Mouse (Mus musculus): ENCODE data around the gene Duoxa1. TPM values are rescaled to one million over a fixed set of nuclear protein-coding genes. Genes with fewer than 3 reads are reported as not detected.

The Duoxa1 gene
- total and polyA plus RNA-seq, 3 experiments = not detected

DNA sequence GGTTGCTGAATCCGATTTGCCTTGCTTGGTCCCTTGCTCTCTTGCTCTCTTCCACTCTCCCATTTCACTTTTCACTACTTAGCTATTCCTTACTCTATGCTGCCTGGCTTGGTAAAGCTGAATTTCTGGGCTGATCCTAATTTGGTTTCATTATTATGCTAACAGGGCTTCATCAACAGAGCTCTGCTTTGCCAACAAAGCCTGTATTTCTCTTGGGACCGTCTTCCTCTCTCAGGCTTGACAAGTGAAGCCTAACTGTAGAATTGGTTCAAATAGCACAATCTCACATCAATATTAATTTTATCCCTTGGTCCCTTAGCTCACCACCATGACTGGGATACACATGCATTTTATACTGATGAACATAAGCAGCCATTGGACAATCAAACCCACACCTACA is 2.0 kb downstream of the Duoxa1 start (continued):
- TF ChIP-seq POLR2AphosphoS5 (IDR thresholded peaks at IDR 0.05; ENCODE audit: borderline replicate concordance, low read depth, low read length) (no peak), KAT2A (conservative IDR thresholded peaks at IDR 0.05; ENCODE audit: low read depth, low read length) (no peak)

- no peaks in the 10 kb centered on the region; the same call in 1 of the 2 replicates for H3K9me3 ChIP-seq (replicated peaks; ENCODE audit: insufficient read depth, low read length)
- H3K9ac ChIP-seq (ENCODE audit: control insufficient read depth, low read depth, low read length, poor library complexity, severe bottlenecking) = no peak overlapping the region
- peaks cover 0 to 5% of the 10 kb centered on the region in 2 experiments; a peak in 2 of 4 replicates for H3K27me3 ChIP-seq (ENCODE audit: control insufficient read depth in 1 of 2, insufficient read depth in 2 of 2, low read length in 2 of 2)
- H3K4me1 ChIP-seq (ENCODE audit: control insufficient read depth in 1 of 2, insufficient read depth in 2 of 2, low read length in 2 of 2) = 0 out of 4 replicates have a peak, but pooled peaks cover 0 to 2% of the 10 kb centered on the region in 2 experiments
- H3K27ac ChIP-seq (ENCODE audit: control insufficient read depth, low read depth, low read length) = no peak overlapping the region
- no peak overlapping the region for H3K4me3 ChIP-seq (ENCODE audit: control insufficient read depth in 1 of 2, insufficient read depth in 1 of 2, low read depth in 2 of 2, low read length in 2 of 2)
- no peaks in the 10 kb centered on the region for H3K79me2 ChIP-seq (ENCODE audit: control insufficient read depth, insufficient read depth, low read length, poor library complexity)
- no peak for TF ChIP-seq MAZ (IDR thresholded peaks at IDR 0.05; ENCODE audit: low read depth, low read length)
- TF ChIP-seq CTCF (IDR thresholded peaks at IDR 0.05 in 2 of 3, conservative IDR thresholded peaks at IDR 0.05 in 1 of 3; ENCODE audit: control insufficient read depth in 1 of 3, insufficient read depth in 1 of 3, low read depth in 2 of 3, low read length in 3 of 3, poor library complexity in 1 of 3, severe bottlenecking in 1 of 3) = peak in 1 of 3 experiments; percentile 36; a peak in 2 of 6 replicates
- TF ChIP-seq SMC3 (IDR thresholded peaks at IDR 0.05; ENCODE audit: low read depth, low read length) = peak; percentile 42
- peak; percentile 24 for TF ChIP-seq RAD21 (IDR thresholded peaks at IDR 0.05; ENCODE audit: low read depth, low read length)
- H3K36me3 ChIP-seq (ENCODE audit: control insufficient read depth in 1 of 2, insufficient read depth in 2 of 2, low read length in 2 of 2) = no peaks in the 10 kb centered on the region
- no peak for DNase-seq (ENCODE audit: low read depth, low spot score)
Observed at GRCm38 (mm10) chr2:122309647-122310046, 3.9 kb downstream of the Duoxa1 start.

- Histone ChIP-seq H3K79me2 (ENCODE audit: control insufficient read depth, insufficient read depth, low read length, poor library complexity) (no peaks in the 10 kb centered on the region), H3K4me1 (ENCODE audit: control insufficient read depth in 1 of 2, insufficient read depth in 2 of 2, low read length in 2 of 2) (no peaks in the 10 kb centered on the region), H3K27me3 (ENCODE audit: control insufficient read depth in 1 of 2, insufficient read depth in 2 of 2, low read length in 2 of 2) (peaks cover 0 to 5% of the 10 kb centered on the region in 2 experiments; a peak in 3 of 4 replicates), H3K4me3 (ENCODE audit: control insufficient read depth in 1 of 2, insufficient read depth in 1 of 2, low read depth in 2 of 2, low read length in 2 of 2) (no peak overlapping the region), H3K9ac (ENCODE audit: control insufficient read depth, low read depth, low read length, poor library complexity, severe bottlenecking) (no peak overlapping the region), H3K27ac (ENCODE audit: control insufficient read depth, low read depth, low read length) (no peak overlapping the region), H3K36me3 (ENCODE audit: control insufficient read depth in 1 of 2, insufficient read depth in 2 of 2, low read length in 2 of 2) (no peaks in the 10 kb centered on the region), H3K9me3 (replicated peaks; ENCODE audit: insufficient read depth, low read length) (no peaks in the 10 kb centered on the region; the same call in 1 of the 2 replicates)
- peak; percentile 18 for DNase-seq (ENCODE audit: low read depth, low spot score)
- TF ChIP-seq CHD1 (IDR thresholded peaks at IDR 0.05; ENCODE audit: low read depth, low read length) (no peak), RCOR1 (IDR thresholded peaks at IDR 0.05; ENCODE audit: low read depth, low read length) (no peak), ZKSCAN1 (IDR thresholded peaks at IDR 0.05; ENCODE audit: low read depth, low read length) (no peak), CHD2 (IDR thresholded peaks at IDR 0.05; ENCODE audit: low read length) (no peak), MYC (IDR thresholded peaks at IDR 0.05; ENCODE audit: low read depth, low read length) (no peak), USF1 (IDR thresholded peaks at IDR 0.05; ENCODE audit: low read depth, low read length) (no peak), TAL1 (IDR thresholded peaks at IDR 0.05; ENCODE audit: low read length) (no peak), ZC3H11A (IDR thresholded peaks at IDR 0.05; ENCODE audit: low read depth, low read length) (no peak), SMC3 (IDR thresholded peaks at IDR 0.05; ENCODE audit: low read depth, low read length) (no peak), POLR2AphosphoS5 (IDR thresholded peaks at IDR 0.05; ENCODE audit: borderline replicate concordance, low read depth, low read length) (no peak), RAD21 (IDR thresholded peaks at IDR 0.05; ENCODE audit: low read depth, low read length) (no peak), TCF12 (IDR thresholded peaks at IDR 0.05; ENCODE audit: low read depth, low read length) (no peak)
Observed at GRCm38 (mm10) chr2:122306184-122306583, 7.3 kb downstream of the Duoxa1 start.

Measured in MEL (cell line).